Mouse (Mus musculus): ENCODE measurements at regions not wholly inside any gene's neighbourhood (a gene's known extent, or its start where the extent isn't known, plus 50 kb on each side); places are given as distances from the start of the nearest gene placed in this dataset.

DNA sequence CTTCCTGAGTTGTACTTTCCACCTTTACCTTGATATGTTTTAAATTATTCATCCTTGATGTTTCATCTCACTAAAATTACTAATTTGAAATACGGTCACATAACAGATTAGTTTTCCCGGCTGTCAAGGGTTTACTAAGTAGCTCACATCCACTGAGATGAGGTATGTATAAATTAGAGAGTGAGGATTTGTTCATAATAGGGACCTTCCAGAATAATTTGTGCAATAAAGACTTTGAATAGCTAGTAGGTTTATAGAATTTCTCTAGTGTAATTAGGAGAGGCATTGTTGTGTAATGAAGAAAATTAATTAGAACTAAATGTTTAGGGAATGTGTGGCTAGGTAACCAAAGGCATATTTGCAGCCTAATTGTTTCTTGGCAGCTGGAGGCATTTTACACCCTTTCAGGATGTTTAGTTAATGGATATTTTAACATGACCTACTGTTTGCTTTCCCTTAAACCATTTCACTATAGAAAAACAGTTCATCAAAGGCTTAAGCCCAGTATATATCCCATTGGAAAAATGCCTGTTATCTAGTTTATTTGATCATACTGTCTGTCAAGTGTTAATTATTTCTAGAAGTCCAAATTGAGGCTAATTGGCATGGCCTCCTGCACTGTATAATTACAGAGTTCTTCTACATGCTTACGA lies 70.8 kb downstream of the Mat2b start:
- intact Hi-C loops (cut with DNase I) = no loop called here
- DNase-seq (ENCODE audit: low spot score in 2 of 2) = no peak

DNA sequence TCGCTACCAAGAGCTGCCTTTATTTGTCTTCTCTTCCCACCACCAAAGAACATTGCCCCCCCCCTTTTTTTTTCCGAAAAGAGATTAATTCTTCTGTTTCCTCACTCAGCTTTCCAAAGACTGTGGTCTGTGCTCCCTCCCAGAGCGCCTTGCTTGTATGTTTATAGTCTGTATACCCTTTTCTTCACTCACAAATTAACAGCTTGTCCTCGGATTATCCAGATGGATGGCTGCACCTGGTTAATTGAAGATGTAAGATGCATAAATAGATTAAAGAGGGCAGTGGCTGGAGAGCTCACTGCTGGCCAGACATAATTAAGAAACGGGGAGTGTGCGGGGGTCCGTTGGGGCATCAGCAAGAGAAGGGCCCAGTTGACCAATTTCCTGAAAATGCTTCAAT lies 75.0 kb downstream of the Mat2b start:
- intact Hi-C loops (cut with DNase I) = no loop called here
- DNase-seq (ENCODE audit: low spot score in 2 of 2) = no peak

DNA sequence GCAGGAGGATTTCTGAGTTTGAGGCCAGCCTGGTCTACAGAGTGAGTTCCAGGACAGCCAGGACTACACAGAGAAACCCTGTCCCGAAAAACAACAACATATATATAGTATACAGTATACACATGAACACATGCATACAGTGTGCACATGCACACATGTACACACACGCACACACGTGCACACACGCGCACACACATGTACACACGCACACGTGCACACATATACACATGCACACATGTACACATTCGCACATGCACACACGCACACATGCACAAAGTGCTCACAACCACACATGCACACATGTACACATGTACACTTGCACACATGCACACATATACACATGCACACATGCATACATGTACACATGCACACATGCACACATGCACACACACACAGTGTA lies 92.0 kb downstream of the Mat2b start:
- no peak for DNase-seq (ENCODE audit: low spot score in 2 of 2)
- intact Hi-C loops (cut with DNase I) = no loop called here

DNA sequence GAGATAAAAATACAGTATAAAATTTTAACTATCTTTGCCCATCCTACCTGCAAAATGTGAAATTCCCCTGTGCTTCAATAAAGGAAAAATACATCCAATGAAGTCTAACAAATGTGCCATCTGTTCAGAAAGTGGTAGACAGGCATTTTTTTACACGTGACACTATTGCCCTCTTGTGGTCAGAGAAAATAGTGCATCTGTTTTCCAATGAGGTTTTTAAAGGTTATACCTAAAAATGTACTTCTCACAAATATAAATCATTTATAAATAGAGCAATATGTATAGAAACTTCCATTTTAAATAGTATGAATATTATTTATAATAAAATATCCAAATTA lies 93.5 kb downstream of the Mat2b start:
- peak; percentile 68 to 76 for DNase-seq (ENCODE audit: low spot score in 2 of 2)
- intact Hi-C loops (cut with DNase I) = loop anchor here (2.0 kb wide), 1 partner anchor 1013 kb away; no protein-coding TSS in a partner anchor

DNA sequence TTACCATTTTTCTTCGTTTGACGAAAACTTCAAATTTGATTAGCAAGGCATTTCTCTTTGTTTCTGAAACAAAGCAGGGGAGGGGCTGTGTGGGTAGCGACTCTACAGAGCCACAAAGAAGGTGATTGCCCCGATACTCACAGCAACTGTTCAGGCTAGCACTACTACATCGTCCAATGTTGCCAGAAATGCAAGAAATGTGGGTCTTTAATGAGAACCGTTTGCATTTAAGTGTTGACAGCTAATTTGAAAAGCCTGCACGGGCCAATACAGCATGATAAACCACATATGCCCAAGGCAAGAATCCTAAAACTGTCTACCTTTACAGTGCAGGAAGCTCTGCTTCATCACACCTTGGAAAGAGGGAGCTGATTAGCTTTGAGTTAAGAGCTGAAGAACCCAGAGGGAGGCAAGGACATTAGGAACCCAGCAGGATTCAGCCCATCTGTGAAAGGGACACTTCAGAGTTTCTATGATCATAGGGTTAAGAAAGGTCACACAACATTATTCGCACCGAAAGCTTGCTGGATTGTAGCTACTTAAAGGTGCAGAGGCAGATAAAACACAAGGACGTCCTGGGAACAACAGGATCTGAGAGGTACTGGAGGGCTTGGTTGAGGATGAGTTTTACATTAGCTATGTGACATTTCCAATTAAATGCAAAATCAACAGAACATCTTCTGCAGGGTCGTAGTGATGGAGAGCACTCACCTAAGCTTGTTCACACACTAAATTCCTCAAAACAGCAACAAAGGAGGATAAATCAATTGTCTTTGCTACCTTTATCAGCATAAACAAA lies 94.0 kb downstream of the Mat2b start:
- intact Hi-C loops (cut with DNase I) = loop anchor here (2.0 kb wide), 1 partner anchor 1012 kb away; no protein-coding TSS in a partner anchor
- DNase-seq (ENCODE audit: low spot score in 2 of 2) = no peak

DNA sequence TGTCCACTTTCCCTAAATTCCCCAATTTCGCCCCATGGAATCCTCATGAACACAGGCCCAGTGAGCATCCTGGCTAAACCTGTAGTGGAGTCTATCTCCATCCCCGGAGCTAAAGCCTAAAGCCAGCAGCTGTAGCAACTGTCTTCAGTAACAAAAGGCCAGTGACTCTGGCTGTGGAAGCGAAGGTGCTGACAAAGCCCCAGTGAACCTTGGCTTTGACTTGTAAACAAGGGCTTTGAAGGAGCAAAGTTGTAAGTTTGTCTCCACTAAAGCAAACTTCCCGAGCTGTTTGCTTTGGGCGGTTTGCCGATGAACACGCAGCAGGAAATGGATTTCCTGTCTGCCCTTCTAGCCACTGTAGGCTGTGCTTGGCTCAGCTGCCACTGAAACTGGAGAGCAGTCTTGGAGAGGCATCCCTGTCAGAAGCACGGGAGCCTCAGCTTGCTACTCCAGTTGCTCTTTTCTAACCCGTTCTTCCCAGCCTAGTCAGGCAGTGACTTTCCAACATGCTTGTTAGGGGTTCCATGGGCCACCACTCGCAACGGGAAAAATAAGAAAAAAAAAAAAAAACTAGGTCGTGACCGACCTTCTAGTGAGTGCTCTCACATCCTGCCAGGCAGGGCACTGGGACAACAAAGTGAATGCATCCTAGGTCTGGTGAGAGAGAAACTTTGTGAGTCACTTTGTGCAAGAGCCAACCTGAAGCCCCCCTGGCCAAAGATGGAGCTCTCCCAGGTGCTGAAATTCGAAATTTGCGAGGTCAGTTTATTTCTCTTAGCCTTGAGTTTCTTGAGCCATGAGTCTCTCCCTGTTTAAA lies 94.8 kb downstream of the Mat2b start:
- intact Hi-C loops (cut with DNase I) = loop anchor here (2.0 to 10.0 kb wide), 4 partner anchors 133 to 1663 kb away; no protein-coding TSS in a partner anchor
- DNase-seq (ENCODE audit: low spot score in 2 of 2) = peak in 1 of 2 experiments; percentile 4

DNA sequence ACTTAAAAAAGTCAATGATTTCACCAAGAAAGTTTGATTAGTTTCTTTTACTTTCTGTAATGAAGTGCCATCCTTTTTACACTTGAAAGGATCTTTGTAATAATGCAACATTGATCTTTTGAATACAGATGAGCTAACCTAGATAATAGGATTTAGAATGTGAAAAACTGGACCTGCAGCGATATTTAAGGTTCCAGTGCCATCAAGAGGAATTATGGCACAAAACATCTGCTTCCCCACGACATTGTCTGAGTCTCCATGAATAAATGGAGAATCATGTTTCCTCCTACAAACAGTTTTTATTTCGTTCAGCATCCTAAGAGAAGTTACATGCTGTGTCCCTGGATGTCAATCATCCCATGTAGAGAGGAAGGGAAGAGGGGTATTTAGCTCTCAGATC lies 98.7 kb downstream of the Mat2b start:
- intact Hi-C loops (cut with DNase I) = loop anchor here (5.0 to 10.0 kb wide), 3 partner anchors 129 to 1659 kb away; no protein-coding TSS in a partner anchor
- DNase-seq (ENCODE audit: low spot score in 2 of 2) = peak in 1 of 2 experiments; percentile 37

DNA sequence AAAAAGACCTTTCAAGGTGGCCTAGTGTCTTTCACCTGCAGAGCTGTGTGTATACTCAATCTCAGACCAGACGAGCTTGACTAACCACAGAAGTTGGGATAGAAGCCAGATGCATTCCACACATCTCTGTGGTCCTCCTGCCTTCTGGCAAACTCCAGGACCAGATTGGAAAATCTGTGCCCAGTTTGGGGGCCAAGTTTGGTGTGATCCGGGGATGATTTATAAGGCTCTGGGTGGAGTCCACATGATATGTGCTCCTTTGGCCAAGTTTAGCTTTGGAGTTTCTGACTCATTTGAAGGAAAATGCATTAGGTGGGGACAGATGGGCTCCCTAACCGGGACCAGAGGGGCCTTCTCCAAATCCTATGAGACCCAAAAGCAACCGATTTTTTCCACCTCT lies 102.9 kb downstream of the Mat2b start:
- intact Hi-C loops (cut with DNase I) = loop anchor here (10.0 kb wide), 1 partner anchor 437 kb away; no protein-coding TSS in a partner anchor
- DNase-seq (ENCODE audit: low spot score in 2 of 2) = no peak

DNA sequence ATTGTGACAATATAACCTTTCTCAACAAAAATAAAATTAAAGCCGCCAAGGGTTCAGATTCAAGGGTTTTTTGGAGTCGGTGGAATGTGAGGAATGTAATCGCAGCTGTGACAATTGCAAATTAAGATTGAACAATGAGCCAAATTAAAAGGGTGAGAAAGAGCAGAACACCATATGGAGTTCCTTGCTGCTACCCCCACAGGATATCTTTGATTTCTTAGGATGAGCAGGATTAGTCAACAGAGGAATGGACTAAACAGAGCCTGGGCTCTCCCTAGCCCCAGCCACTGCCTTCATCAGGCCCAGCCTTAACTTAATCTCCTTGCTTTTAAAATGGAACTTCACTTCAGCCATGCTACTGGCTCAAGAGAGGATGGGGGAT lies 121.3 kb downstream of the Mat2b start:
- DNase-seq (ENCODE audit: low spot score in 2 of 2) = peak in 1 of 2 experiments; percentile 75

DNA sequence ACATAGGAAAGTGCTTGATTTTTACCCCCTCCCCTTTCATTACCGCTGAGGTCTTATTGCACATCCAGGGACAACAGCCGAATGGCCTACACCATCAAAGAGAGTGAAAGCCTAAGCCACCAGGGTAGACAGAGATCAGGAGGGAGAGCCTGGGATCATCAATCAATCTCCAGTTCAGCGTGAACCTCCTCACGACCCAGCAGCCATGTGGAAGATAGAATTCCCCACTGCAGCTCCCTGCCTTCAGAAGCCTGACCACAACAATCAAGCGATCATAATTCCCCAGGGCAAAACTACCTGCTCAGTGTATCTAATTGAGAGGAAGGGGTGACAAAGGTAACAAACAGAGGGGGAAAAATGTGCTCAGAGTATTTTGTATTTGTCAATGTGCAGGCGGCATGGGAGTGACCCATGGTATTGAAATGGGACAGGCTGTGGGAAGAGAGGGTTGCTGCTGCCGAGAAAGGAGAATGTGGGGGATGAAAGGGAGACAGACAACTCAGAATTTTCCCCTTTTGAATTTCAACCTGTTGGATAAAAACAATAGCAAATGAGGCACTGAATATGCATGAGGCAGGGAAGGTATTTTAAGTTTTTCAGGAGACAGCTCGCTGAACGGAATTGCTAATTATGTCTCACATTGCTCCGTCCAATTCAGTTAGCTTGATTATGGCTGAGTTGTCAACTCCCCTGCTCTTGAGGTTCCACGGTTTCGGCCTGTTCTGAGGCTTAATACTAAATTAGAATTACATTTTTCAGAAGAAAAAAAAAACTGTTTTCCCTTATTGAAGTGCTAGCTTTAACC lies 121.8 kb downstream of the Mat2b start:
- peak in 1 of 2 experiments; percentile 91 for DNase-seq (ENCODE audit: low spot score in 2 of 2)
- intact Hi-C loops (cut with DNase I) = loop anchor here (1.0 kb wide), 1 partner anchor 21 kb away; no protein-coding TSS in a partner anchor

More for the DNA sequence above, 121.3 kb downstream of the Mat2b start:
- intact Hi-C loops (cut with DNase I) = loop anchor here (1.0 kb wide), 1 partner anchor 21 kb away; no protein-coding TSS in a partner anchor

DNA sequence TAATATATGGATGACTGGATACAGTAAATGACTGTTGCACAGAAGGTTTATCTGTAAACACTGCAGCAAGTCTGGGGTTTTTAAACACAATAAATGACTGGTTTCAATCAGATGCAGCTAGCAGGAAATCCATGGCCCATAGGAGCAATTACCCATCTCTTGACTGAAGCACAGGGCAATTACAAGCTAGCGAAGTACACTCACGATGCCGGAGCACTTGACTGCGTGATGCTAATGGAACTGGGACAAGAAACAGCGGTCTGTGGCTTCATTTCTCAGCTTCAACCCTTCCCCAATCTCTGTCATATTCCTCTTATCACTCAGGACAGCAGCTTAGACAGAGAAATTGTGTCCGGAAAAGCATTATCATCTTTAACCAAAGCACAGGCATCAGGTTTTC lies 132.1 kb downstream of the Mat2b start:
- DNase-seq (ENCODE audit: low spot score in 2 of 2) = no peak
- intact Hi-C loops (cut with DNase I) = no loop called here

DNA sequence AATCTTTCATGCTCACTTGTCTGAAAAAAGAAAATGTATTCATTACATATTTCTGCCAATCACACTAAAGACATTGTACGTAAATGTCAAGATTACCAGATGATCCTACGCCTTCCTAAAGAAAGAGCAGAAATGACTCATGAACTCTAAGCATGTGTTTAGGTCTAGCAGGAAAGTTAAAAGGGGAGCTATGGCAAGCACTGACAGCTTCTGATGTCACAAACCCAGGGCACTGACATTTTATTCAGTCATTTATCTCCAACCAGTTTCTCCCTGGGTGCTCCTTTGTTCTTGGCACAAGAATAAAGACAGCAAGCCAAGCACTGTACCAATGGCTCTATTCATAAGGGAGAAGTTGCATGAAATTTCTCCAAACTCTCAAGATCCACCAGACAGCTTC lies 133.0 kb downstream of the Mat2b start:
- intact Hi-C loops (cut with DNase I) = no loop called here
- peak in 1 of 2 experiments; percentile 56 for DNase-seq (ENCODE audit: low spot score in 2 of 2)

DNA sequence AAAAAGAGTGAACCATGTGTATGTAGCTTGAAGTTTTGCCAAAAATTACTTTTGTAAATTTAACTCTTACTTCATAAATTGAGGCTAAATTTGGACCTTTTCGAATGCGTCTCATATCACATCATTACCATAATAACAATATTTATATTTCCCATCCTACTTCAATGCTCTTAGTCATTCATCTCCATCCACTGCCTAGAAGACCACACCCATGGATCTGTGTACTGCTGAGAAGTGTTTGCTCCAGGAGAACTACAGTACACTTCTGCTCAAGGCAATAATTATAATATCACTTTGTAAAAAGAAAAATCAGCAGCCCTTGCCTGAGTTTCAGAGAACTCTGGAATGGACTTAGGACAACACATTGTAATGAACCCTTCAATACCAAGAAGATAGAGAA lies 133.6 kb downstream of the Mat2b start:
- DNase-seq (ENCODE audit: low spot score in 2 of 2) = no peak
- intact Hi-C loops (cut with DNase I) = no loop called here

DNA sequence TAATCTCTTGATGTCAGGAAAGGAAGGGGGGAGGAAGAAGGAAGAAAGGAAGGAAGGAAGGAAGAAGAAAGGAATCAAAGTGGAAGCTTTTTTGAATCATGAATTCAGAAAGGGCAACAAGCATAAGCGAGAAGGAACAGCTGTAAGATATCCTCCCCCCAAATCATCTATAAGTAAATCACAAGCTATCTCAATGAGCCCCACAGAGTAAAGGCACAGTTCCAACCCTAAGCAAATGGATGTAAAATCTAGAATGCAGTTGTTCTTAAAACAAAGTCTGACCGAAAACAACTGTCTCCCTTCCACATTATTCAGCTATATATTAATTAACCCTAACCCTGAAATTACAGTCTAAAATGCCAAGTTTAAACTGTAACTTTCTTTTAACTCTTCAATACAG lies 136.5 kb downstream of the Mat2b start:
- intact Hi-C loops (cut with DNase I) = no loop called here
- DNase-seq (ENCODE audit: low spot score in 2 of 2) = no peak

DNA sequence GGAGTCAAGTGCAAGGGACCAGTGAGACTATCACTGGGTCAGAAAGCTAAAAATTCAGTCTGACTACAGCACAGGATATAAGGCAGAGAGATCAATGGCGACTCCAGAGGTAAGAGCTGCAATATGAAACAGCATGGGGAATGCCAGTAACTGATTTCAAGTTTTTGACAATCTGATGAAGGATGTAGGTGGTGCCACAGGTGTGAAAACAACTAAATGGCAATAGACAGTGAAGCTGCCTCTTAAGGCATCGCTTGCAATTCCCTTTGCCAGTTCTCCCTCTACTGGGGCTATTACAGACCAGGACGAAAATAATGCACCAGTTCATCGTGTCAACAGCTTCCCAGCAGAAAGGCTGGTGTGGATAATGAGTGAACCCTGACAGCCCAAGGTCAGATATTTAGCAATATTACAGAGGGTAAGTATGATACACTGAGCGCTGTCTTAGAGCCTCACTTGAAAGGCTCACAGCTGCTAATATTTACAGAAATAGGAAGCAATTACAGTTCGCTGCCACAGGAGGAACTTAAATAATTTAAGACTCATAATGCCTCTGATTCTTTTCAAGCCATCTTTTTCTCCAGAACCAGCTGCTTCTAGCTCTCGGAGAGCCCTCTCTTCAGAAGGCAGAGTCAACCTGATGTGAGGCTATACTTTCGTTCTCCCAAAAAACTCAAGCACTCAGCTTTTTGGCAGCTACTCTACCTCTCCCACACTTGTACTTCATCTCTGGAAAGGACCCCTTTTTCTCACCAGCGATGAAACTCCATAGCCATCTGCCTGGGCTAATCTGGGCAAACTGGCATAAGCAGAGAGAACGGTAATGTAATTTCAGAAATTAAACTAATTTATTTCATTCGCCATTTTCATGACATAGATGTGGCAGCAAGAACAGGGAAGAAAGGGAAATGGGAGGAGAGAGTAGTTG lies 139.9 kb downstream of the Mat2b start:
- intact Hi-C loops (cut with DNase I) = no loop called here
- DNase-seq (ENCODE audit: low spot score in 2 of 2) = peak; percentile 52 to 90

DNA sequence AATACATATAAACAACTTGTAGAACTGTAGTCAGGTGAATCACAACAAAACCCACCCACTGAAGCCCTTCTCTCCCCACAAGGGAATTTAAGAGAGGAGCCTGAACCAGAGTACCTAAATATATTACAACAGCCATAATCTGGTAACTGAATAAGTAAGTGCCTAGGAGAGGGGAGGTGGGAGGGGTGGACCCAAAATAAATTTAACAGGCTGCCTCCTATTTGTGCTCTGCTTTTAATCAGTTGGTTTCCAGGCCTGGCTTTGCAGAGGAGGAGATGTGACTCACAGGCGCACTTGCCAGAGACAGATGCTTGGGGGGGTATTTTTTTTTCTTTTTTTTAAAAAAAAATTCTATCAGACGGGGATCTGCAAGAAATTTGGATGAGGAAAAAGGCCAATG lies 142.9 kb downstream of the Mat2b start:
- peak; percentile 51 to 96 for DNase-seq (ENCODE audit: low spot score in 2 of 2)
- intact Hi-C loops (cut with DNase I) = loop anchor here (1.0 kb wide), 1 partner anchor 21 kb away; no protein-coding TSS in a partner anchor

DNA sequence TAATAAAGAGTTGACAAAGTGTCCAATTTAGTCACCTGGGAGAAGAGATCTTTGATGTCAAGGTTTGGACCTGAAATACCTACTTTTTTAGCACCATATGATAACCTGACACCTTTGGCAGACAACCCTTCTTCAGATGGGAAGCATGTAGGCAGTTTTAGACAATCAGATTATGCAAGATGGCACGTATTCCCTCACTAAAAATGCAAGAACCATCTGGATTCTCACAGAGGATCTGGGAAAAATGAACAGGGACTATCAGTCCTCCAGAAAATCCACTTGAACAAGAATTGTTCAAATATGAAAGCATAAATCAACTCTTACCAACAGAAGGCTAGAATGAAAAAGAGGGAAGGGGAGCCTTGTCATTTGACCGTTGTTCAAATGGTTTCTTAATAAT lies 148.4 kb downstream of the Mat2b start:
- peak in 1 of 2 experiments; percentile 67 for DNase-seq (ENCODE audit: low spot score in 2 of 2)
- intact Hi-C loops (cut with DNase I) = no loop called here

DNA sequence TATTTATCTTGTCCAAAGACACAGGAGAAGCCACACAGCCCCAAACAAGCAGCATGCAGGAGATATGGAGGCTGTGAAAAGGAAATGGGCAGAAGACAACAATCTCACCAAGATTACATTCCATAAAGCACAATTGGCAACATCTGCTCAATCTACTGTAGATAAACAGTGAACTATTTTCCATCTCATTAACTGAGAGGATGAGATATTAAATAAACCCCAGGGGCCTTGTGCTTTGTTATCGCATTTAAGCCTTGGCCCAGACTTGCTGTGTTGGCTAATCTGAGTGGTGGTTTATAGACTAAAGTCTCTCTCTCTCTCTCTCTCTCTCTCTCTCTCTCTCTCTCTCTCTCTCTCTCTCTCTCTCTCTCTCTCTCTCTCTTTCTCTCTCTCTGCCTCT lies 149.5 kb downstream of the Mat2b start:
- DNase-seq (ENCODE audit: low spot score in 2 of 2) = no peak
- intact Hi-C loops (cut with DNase I) = no loop called here
